Mouse (Mus musculus) activated CD4-positive, CD25-positive, alpha-beta regulatory T cell (primary cell): ENCODE results near the gene Gm28043. TPM values are rescaled to one million over a fixed set of nuclear protein-coding genes. Genes with fewer than 3 reads are reported as not detected.

ENCODE experiments used
- polyA plus RNA-seq, 2 experiments: library from polyadenylated mRNA; unstranded; fragments of 100-300 nt; shearing (Covaris generic); gene quantifications; one replicate each; pipeline ENCODE4 v1.2.1; 2017

The Gm28043 gene
- 1 to 10 TPM; 4.9 to 6.2 TPM for polyA plus RNA-seq

DNA sequence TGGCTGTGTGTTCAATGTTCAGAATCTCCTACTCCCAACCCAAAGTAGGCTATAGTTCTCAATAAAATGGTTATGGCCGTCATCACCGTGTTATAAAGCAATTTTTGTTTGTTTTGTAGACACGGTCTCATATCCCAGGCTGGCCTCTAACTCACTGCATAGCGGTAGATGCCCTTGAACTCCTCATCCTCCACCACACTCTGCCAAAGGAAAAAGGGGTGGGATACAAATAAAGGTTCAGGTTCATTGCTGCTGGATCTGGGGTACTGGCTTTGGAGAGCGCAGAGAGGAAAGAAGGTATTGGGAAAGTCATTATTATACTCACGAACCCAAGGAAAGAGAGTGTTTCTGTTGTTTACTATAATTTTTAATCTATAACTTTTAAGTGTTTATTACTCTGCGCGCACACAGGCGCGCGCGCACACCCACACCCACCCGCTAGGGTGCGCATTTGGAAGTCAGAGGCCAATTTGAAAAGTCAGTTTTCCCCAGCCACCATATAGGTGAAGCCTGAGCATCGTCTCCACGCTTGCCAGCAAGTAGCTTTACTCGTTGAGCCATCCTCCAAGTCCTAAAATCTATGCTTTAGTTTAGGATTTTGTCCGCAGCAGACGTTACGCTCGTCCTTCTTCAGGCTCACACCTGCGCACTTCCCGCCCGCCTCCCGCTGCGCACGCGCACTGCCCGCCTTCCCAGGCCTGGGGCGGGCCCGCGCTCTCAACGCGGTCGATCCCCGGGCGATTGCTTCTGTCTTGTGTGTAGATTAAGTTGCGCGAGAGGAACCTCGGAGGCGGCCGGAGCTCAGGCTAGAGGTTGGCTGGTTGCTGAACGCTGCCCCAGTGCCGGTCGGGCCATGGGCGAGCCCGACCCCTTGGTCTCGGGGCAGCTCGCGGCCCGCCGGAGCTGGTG, at the start of gene Gm28043, which contains the start of gene Rnf8:
TSS of gene Gm28043 (plus strand) at position 762 of the 909 bp plus-strand sequence.
TSS of gene Rnf8 (plus strand) at position 676 of the 909 bp plus-strand sequence.

DNA sequence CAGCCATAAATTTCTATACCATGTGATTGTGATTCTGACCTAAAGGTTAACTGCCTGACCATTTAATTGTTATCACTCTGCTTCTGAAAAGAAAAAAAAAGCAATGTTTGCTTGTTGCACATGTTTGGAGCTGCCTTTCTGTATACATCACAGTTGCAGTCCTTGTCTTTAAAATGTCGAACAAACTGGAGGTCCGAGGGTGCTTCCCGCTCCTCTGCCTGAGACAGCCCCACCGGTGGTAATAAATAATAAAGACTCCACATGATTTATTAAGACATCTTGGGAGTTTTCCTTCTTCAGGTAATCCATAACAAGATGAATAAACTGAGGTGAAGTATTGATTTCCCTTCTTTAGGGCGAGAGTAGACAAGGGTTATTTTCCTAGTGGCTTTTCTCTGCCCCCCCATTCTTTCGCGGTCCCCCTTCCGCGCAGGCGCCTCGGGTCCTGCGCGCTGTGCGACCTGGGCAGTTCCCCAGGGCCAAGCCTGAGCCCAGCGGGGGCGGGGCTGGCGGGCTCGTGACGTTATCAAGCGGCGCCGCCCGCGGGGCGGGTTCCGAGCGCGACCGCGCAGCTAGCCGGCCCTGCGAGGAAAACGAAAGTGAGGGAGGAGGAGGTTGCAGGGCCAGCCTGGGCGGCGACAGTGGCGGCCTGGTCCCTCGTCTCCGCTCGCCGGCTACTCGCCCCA, 45.5 kb downstream of the Gm28043 start, which contains the start of gene Cmtr1:
TSS of gene Cmtr1 (plus strand) at position 520 of the 686 bp plus-strand sequence.

DNA sequence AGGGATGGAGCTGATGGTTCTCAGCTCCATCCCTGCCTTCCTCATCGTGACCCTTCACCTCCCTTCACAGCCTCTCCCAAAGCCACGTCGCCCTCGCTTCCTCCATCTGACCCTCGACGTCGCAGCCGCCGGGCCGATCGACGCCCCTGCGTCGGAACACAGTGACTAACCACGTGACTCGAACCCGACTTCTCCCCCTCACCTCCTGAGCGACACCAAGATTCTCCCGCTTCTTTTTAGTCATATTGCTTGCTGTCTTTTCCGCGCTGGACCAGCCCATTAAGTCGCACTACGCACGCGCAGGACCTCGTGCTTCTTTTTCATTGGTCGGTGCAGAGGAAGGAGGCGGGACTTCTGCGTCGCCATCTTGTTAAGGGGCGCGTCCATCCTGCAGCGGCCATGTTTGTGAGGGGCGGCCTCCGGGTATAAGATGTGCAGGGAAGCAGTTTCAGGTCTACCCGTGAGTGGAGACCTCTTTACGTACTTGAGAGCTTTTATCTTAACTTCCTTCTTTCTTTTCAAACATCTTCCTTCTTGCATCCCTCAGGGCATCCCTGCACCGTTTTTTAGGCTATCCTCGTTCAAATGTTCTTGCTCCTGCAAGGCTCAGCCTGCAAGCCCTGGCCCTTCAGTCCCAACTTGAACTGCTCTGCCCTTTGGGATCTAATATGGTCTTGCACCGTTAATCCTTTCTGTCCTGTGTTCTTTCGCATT, 102.2 kb downstream of the Gm28043 start, which contains the start of gene Ccdc167:
TSS of gene Ccdc167 (minus strand) at position 313 of the 714 bp plus-strand sequence.

Other genes starting within 250 kb of the Gm28043 start
- gene Pim1, start 124.1 kb upstream of the Gm28043 start, polyA plus RNA-seq: 10 to 100 TPM; 30.6 to 96.0 TPM
- under 1 TPM in 1 of 2 experiments, not detected in 1; 0.18 TPM for gene Gm17657, start 65.2 kb upstream of the Gm28043 start, polyA plus RNA-seq
- 10 to 100 TPM; 25.8 to 39.1 TPM for gene Tbc1d22b, start 65.1 kb upstream of the Gm28043 start, polyA plus RNA-seq
- 1 to 10 TPM; 3.3 to 3.8 TPM for gene Tmem217, start 62.5 kb upstream of the Gm28043 start, polyA plus RNA-seq
- gene Rnf8, start 86 bp upstream of the Gm28043 start, polyA plus RNA-seq: 10 to 100 TPM; 45.6 to 50.4 TPM
- 100 to 1,000 TPM; 173 to 197 TPM for gene Cmtr1, start 45.7 kb downstream of the Gm28043 start, polyA plus RNA-seq
- 1 to 10 TPM; 6.4 to 7.0 TPM for gene Ccdc167, start 102.2 kb downstream of the Gm28043 start, polyA plus RNA-seq